Mouse (Mus musculus) lung, embryonic 15.5 days (tissue): Measurements from ENCODE around the gene Kifc3. TPM values are rescaled to one million over a fixed set of nuclear protein-coding genes. Genes with fewer than 3 reads are reported as not detected.
"Not testable (repeated sequence)": the region's sequence is repeated elsewhere in the genome, so short reads cannot be mapped to it uniquely, and the experiment has no call there.

ENCODE experiments used
- ATAC-seq: fragments of 200-750 bp; cut with Nextera tagmentation; 2 replicates; pipeline ENCODE4 v1.8.0; 2017; ENCODE audit warnings: moderate number of reproducible peaks, borderline replicate concordance; ENCODE audit not compliant: low FRiP score, low TSS enrichment; ENCODE audit errors: extremely low read depth
- H3K27ac ChIP-seq: fragments of 300-500 bp; sonication (generic); 2 replicates; pipeline ENCODE4 v1.5.1; 2015; ENCODE audit warnings: moderate library complexity, mild to moderate bottlenecking, inconsistent platforms
- H3K27me3 ChIP-seq: fragments of 300-500 bp; sonication (generic); 2 replicates; pipeline ENCODE4 v1.6.1; 2015; ENCODE audit warnings: inconsistent platforms
- H3K36me3 ChIP-seq: fragments of 300-500 bp; sonication (generic); 2 replicates; pipeline ENCODE4 v1.6.1; 2015; ENCODE audit warnings: inconsistent platforms
- H3K4me1 ChIP-seq: fragments of 300-500 bp; sonication (generic); 2 replicates; pipeline ENCODE4 v1.6.1; 2015; ENCODE audit warnings: inconsistent platforms
- H3K4me2 ChIP-seq: fragments of 300-500 bp; sonication (generic); 2 replicates; pipeline ENCODE4 v1.6.1; 2015; ENCODE audit warnings: inconsistent platforms, mild to moderate bottlenecking, moderate library complexity
- H3K4me3 ChIP-seq: fragments of 300-500 bp; sonication (generic); 2 replicates; pipeline ENCODE4 v1.5.1; 2015; ENCODE audit warnings: mild to moderate bottlenecking, inconsistent platforms
- H3K9ac ChIP-seq: fragments of 300-500 bp; sonication (generic); 2 replicates; pipeline ENCODE4 v1.6.1; 2015; ENCODE audit warnings: inconsistent platforms
- H3K9me3 ChIP-seq: fragments of 300-500 bp; sonication (generic); 2 replicates; pipeline ENCODE4 v1.6.1; 2016; ENCODE audit warnings: inconsistent platforms
- WGBS: fragments of 180-500 bp; shearing (Covaris S2); methylation state at CpG from one replicate; pipeline ENCODE4 v1.1.7; 2015; 5-methylcytosine and 5-hydroxymethylcytosine counted together
- polyA plus RNA-seq: library from polyadenylated mRNA; unstranded; fragments of >200 nt; fragmentation: Nextera tagmentation; extraction: Ambion mirVana; gene quantifications from 2 replicates; pipeline ENCODE4 v1.2.1, GENCODE M21; 2015

Kifc3 gene
- polyA plus RNA-seq, result 22.7 and 27.0 TPM in 2 replicates

DNA sequence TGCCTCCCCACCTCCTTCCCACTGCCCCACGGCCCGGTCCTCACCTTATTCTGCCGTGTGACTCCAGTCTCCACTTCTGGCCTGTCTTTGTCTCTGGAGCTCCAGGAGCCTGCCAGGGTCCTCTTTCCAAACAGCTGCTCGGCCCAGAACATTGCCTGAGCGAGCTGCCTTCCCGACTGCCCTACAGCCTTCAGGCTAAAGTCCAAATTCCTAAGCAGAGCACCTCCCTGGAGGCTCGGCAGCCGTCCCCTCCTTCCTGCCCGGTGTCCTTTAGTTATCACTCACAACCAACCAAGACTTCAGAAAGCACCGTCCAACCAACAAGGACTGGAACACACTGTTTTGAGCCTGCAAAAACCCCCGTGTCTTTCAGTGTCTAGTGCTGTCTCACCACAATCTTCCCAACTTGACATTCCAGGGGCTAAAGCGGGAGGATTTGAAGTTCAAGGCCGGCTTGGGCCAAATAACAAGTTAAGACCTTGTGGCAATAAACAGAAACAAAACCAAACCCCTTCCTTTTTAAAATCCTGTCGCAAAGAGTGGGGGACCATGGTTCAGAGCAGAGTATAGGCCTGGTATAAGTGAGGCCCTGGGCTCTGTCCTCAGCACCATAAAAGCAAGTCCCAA is at the start of gene Kifc3:
Kifc3 (minus strand) TSS at position 164 of the 627 bp plus-strand sequence.
- H3K4me2 ChIP-seq, result no peak within 1 kb of the TSS
- H3K9ac ChIP-seq, result no peak within 1 kb of the TSS
- H3K4me1 ChIP-seq, result no peaks in the 10 kb centered on the region
- H3K36me3 ChIP-seq, result no peaks in the 10 kb centered on the region
- no peaks in the 10 kb centered on the region for H3K9me3 ChIP-seq
- H3K4me3 ChIP-seq, result no peak within 1 kb of the TSS
- no peak within 1 kb of the TSS for H3K27ac ChIP-seq
- no peaks in the 10 kb centered on the region for H3K27me3 ChIP-seq
- no peak for ATAC-seq
- WGBS, result 45% methylated on average over 14 of the region's 14 CpGs

DNA sequence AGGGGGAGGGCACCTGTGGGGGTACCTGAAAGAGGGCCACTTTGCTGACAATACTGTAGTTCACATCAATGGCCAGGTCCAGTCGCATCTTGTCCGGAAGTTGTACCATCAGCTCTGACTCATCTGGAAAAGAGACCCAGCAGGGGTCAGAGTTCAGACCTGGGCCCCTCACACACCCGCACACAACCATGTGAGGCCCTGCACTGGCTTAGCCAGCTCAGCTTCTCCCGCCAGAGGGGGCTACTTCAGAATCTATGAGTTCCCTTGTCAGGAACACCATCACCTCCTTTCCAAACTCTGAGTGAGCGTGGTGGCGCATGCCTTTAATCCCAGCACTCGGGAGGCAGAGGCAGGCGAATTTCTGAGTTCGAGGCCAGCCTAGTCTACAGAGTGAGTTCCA is 49.4 kb upstream of the Kifc3 start:
- Histone ChIP-seq H3K9ac (no peak overlapping the region), H3K27ac (no peak overlapping the region), H3K4me1 (no peaks in the 10 kb centered on the region), H3K4me3 (no peak overlapping the region), H3K27me3 (no peaks in the 10 kb centered on the region), H3K4me2 (no peak overlapping the region), H3K36me3 (no peaks in the 10 kb centered on the region), H3K9me3 (no peaks in the 10 kb centered on the region)
- 54% methylated on average over 9 of the region's 9 CpGs for WGBS
- no peak for ATAC-seq

DNA sequence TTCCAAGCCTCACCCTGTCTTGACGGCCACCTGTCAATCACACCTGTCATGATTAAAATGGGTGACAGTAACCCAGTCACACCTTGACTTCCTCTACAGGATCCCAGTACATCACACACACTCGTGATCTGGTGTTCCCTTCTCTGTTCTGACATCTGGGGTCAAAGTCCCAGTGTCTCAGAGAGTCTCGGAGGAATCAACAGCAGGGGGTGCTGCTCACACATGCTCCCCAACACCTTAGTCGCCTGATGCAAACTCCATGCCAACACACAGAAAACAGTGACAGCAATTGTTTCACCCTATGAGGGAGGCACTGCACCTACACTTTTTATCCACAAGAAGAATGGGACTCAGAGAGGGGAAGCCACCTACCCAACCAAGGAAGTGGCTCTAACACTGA is 47.2 kb upstream of the Kifc3 start:
- no peak overlapping the region for H3K4me3 ChIP-seq
- ATAC-seq, result no peak

DNA sequence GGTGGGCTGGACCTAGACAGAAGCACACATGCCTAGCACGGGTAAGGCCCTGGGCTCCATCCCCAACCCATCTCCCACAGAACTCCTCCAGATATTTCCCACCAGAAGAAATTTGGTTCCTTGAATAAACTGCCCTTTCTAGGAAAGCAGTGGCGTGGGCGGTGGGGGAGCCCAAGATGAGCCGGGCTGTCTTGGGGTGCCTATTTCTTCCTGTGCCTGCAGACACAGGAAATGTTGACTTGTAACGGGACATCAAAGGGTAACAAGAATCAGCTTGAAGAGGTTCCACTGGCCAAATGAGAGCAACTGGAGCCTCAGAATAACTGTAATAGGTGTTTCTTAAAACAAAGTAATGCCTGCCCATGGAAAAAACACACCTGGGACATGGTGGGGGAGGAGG is 44.7 kb upstream of the Kifc3 start:
- Histone ChIP-seq H3K36me3 (no peaks in the 10 kb centered on the region), H3K4me3 (no peak overlapping the region), H3K27me3 (no peaks in the 10 kb centered on the region), H3K9me3 (no peaks in the 10 kb centered on the region), H3K9ac (no peak overlapping the region), H3K27ac (no peak overlapping the region), H3K4me2 (no peak overlapping the region), H3K4me1 (peaks cover 7% of the 10 kb centered on the region; the same call in 1 of the 2 replicates)
- 72% methylated on average over 5 of the region's 5 CpGs for WGBS
- no peak for ATAC-seq

More for the DNA sequence above, 47.2 kb upstream of the Kifc3 start:
- no peak overlapping the region for H3K4me2 ChIP-seq
- no peaks in the 10 kb centered on the region for H3K4me1 ChIP-seq
- WGBS, result 46% methylated on average over 4 of the region's 4 CpGs
- H3K9ac ChIP-seq, result no peak overlapping the region
- no peaks in the 10 kb centered on the region for H3K9me3 ChIP-seq
- H3K27me3 ChIP-seq, result no peaks in the 10 kb centered on the region
- H3K36me3 ChIP-seq, result no peaks in the 10 kb centered on the region
- H3K27ac ChIP-seq, result no peak overlapping the region

DNA sequence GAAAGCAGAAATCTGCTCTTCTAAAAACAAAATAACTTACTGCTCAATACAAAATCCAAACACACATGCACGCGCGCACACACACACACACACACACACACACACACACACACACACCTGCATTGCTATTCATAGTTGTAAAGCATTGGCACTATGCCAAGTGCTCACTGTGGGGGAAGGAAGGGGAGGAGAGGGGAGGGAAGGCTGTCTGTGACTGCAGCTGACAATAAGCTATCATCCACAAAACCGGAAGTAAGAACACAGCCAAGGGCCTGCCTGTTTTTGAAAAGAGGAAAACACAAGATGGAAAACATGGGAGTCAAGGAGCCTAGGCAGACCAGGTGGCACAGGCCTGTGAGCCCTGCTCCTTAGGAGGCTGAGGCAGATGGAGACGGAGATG is 42.6 kb upstream of the Kifc3 start:
- H3K9me3 ChIP-seq, result no peaks in the 10 kb centered on the region
- ATAC-seq, result no peak
- peak overlapping the region; percentile 25; the same call in 1 of the 2 replicates for H3K27ac ChIP-seq
- peaks cover 7% of the 10 kb centered on the region; the same call in 1 of the 2 replicates for H3K4me1 ChIP-seq
- H3K4me3 ChIP-seq, result no peak overlapping the region
- H3K36me3 ChIP-seq, result no peaks in the 10 kb centered on the region
- no peak overlapping the region for H3K4me2 ChIP-seq
- WGBS, result 47% methylated on average over 5 of the region's 5 CpGs
- H3K27me3 ChIP-seq, result no peaks in the 10 kb centered on the region
- no peak overlapping the region for H3K9ac ChIP-seq

DNA sequence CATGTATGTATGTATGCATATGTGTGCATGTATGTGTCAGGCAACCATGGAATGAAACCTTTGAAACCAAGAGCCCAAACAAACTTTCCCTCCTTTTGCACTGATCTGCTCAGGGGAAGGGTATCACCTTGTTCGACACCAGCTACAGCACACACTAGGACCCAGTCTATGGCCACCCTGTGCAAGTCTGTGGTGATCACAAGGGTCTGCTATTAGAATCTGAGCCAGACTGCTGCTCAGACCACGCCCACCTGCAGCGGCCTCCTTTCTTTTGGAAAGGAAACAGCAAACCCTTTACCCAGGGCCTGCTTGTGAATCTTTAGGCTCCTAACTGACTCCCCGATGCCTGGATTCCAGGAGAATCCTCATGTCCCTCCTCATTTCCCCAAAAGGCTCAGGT is 41.2 kb upstream of the Kifc3 start:
- Histone ChIP-seq H3K9ac (no peak overlapping the region), H3K27ac (no peak overlapping the region), H3K27me3 (no peaks in the 10 kb centered on the region), H3K4me1 (peaks cover 7% of the 10 kb centered on the region; the same call in 1 of the 2 replicates), H3K9me3 (no peaks in the 10 kb centered on the region), H3K4me3 (no peak overlapping the region), H3K36me3 (no peaks in the 10 kb centered on the region), H3K4me2 (no peak overlapping the region)
- no peak for ATAC-seq
- WGBS, result 72% methylated on average over 4 of the region's 4 CpGs

DNA sequence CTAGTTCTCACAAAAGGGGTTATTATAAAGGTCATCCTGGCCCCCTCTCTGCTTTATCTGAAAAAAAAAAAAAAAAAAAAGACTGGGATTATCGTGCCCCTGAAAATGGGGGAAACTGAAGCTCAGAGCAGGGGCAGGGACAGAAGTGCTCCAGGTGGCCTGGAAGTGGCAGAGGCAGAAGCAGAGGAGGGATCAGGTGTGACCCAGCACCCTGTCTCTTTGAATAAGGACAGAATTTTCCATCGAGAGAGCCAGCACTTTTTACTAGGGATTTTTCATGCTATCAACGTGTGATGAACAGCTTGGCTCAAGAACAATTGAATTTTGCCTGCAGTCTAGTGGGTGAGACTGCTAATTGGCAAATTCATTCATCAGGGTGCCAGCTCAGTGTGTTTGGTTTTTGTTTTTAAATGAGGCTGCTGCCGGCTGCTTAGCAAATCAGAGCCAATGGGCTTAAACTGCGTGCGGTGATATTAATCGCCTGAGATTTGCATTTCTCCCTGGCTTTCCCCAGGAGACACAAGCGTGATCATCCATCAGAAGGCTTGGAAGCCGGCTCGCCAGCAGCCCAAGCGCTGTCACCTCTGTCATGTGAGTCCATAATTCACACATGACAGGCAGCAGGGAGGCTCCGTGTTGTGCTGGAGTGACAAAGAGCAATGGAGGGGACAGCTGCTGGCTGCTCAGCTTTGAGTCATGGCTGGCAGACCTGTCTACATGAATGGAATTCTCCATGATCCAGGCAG is 40.4 kb upstream of the Kifc3 start:
- H3K4me2 ChIP-seq, result no peak overlapping the region
- no peak overlapping the region for H3K27ac ChIP-seq
- peaks cover 7% of the 10 kb centered on the region; the same call in 1 of the 2 replicates for H3K4me1 ChIP-seq
- H3K27me3 ChIP-seq, result no peaks in the 10 kb centered on the region
- H3K9me3 ChIP-seq, result no peaks in the 10 kb centered on the region
- H3K4me3 ChIP-seq, result no peak overlapping the region
- no peak overlapping the region for H3K9ac ChIP-seq
- no peak for ATAC-seq
- H3K36me3 ChIP-seq, result no peaks in the 10 kb centered on the region
- 26% methylated on average over 12 of the region's 12 CpGs for WGBS

DNA sequence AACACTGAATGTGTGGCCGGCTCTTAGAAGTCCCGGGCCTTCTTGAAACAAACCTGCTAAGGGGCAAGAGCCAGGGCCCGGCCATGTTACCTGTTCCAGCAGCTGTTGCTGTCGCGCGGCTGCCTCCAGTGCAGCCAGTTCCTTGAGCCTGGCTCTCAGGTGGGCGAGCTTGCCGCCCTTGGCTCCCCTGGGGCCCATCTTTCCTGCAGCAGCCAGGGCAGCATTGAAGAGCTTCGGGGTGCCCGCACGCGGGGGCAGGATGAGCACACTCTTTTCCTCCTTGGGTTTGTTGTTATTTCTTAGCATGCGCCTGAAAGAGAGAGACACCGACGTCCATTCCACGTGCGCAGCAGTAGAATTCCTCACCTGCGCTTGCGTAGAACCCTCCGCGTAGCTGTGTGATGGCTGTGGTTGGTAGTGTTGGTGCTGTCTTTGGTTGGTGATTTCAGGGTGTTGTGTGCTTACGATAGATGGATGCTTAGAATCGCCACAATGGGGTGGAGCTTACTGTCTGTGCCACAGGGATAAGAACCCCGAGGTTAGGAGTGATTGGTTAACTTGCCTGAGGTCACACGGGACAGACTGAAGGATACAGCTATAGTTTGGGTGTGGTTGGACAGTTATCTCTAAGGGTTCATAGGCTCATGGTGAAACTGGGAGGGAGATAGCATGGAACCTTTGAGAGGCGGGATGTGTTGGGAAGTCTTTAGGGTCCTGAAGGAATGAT is 39.6 kb upstream of the Kifc3 start:
- Histone ChIP-seq H3K4me3 (no peak overlapping the region), H3K27me3 (no peaks in the 10 kb centered on the region), H3K4me2 (no peak overlapping the region), H3K9me3 (no peaks in the 10 kb centered on the region), H3K4me1 (peaks cover 7% of the 10 kb centered on the region; the same call in 1 of the 2 replicates), H3K36me3 (no peaks in the 10 kb centered on the region), H3K27ac (no peak overlapping the region), H3K9ac (no peak overlapping the region)
- ATAC-seq, result no peak
- 84% methylated on average over 26 of the region's 26 CpGs for WGBS

DNA sequence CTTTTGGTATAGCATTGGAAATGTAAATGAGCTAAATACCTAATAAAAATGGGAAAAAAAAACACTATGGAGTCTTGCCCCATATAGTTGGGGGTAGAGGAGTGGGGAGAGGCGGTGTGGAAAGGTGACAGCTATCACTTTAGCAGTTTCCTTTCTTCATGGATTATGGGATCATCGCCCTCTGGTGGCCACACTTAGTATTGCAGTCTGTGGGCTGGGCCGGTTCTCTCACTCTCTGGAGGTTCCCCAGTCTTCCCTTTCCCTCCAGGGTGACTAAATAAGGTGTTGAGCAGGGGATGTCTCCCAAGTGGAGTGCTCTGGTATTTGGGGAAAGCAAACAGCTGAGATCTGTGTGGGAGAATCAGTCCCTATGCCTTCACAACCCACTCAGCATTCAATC is 33.1 kb upstream of the Kifc3 start:
- Histone ChIP-seq H3K9ac (no peak overlapping the region), H3K27ac (no peak overlapping the region), H3K36me3 (no peaks in the 10 kb centered on the region), H3K9me3 (no peaks in the 10 kb centered on the region), H3K4me1 (no peaks in the 10 kb centered on the region), H3K27me3 (no peaks in the 10 kb centered on the region), H3K4me3 (no peak overlapping the region), H3K4me2 (no peak overlapping the region)
- no peak for ATAC-seq
- 6% methylated on average over 3 of the region's 3 CpGs for WGBS

DNA sequence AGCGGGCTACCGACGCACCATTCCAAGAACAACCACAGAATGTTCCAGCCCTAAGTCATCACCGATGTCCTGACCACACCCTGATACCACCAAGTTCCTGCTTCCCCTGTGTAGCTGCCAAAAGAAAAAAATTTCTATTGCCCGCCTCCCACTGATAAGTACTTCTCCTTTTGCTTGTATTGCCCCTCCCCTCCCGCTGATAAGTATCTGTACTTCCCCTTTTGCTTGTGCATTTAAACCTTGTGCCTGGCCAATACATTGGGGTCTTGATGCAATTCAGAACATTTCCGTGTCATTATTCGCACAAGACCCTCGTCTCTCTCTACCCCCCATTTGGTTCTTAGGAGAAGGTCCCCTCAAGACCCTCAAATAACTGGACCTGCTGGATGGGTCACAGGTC is 27.5 kb upstream of the Kifc3 start:
- H3K4me1 ChIP-seq, H3K4me2 ChIP-seq, H3K4me3 ChIP-seq, H3K27me3 ChIP-seq, H3K9ac ChIP-seq, ATAC-seq, H3K36me3 ChIP-seq, H3K27ac ChIP-seq, H3K9me3 ChIP-seq: not testable (repeated sequence)
- 85% methylated on average over 9 of the region's 9 CpGs for WGBS

DNA sequence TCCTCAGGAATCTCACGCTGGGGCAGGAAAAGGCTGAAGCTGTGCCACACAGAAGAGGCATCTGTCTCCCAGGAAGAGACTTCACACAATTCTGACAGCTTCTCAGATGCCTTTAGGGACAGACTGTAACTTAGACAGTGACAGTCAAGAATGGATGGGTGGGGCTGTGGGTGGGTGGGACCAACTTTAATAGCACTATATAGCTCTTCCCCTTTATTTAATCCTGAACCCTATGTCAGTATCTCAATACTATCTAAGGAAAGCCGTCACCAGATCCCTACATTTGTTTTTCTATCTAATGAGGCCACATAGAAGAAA is 24.5 kb upstream of the Kifc3 start:
- Histone ChIP-seq H3K4me1 (no peaks in the 10 kb centered on the region), H3K9me3 (no peaks in the 10 kb centered on the region), H3K36me3 (no peaks in the 10 kb centered on the region), H3K4me2 (no peak overlapping the region), H3K4me3 (no peak overlapping the region), H3K9ac (no peak overlapping the region), H3K27ac (no peak overlapping the region), H3K27me3 (no peaks in the 10 kb centered on the region)
- ATAC-seq, result no peak
- 25% methylated on average over 2 of the region's 2 CpGs for WGBS
